Mouse (Mus musculus) ES-Bruce4 (cell line): ENCODE results near the gene Sdk2. TPM values are rescaled to one million over a fixed set of nuclear protein-coding genes. Genes with fewer than 3 reads are reported as not detected.

Experiments used
- H3K27ac ChIP-seq: 2 replicates; pipeline ENCODE4 v1.5.1; 2012; ENCODE audit warnings: low read length, inconsistent platforms; ENCODE audit not compliant: insufficient read depth
- H3K27me3 ChIP-seq: 2 replicates; pipeline ENCODE4 v1.6.1; 2012; ENCODE audit warnings: mild to moderate bottlenecking, low read length, inconsistent platforms; ENCODE audit not compliant: control insufficient read depth, poor library complexity, insufficient read depth, severe bottlenecking
- H3K36me3 ChIP-seq: 2 replicates; pipeline ENCODE4 v1.6.1; 2012; ENCODE audit warnings: inconsistent platforms, mild to moderate bottlenecking, low read length, moderate library complexity; ENCODE audit not compliant: control insufficient read depth, poor library complexity, insufficient read depth, severe bottlenecking
- H3K4me1 ChIP-seq: one replicate; pipeline ENCODE4 v1.8.1; 2011; ENCODE audit warnings: low read length; ENCODE audit not compliant: control insufficient read depth, insufficient read depth
- H3K4me3 ChIP-seq: 2 replicates; pipeline ENCODE4 v1.5.1; 2011; ENCODE audit warnings: low read depth, mild to moderate bottlenecking, low read length
- H3K9ac ChIP-seq: 2 replicates; pipeline ENCODE4 v1.6.1; 2012; ENCODE audit warnings: low read depth, mild to moderate bottlenecking, inconsistent platforms; ENCODE audit not compliant: poor library complexity, severe bottlenecking
- H3K9me3 ChIP-seq: replicated peaks from 2 replicates; pipeline ENCODE4 v1.6.1; 2012; ENCODE audit warnings: mild to moderate bottlenecking, low read length, inconsistent platforms; ENCODE audit not compliant: control insufficient read depth, poor library complexity, insufficient read depth, severe bottlenecking
- CTCF ChIP-seq: IDR thresholded peaks from one replicate; pipeline ENCODE4 v1.8.1; 2011; ENCODE audit warnings: low read depth, low read length
- EP300 ChIP-seq: IDR thresholded peaks from 2 replicates; pipeline ENCODE4 v1.6.1; 2011; ENCODE audit warnings: low read depth, low read length; ENCODE audit not compliant: insufficient read depth
- POLR2A ChIP-seq: IDR thresholded peaks from one replicate; pipeline ENCODE4 v1.8.1; 2011; ENCODE audit warnings: low read length; ENCODE audit not compliant: insufficient read depth
- polyA plus RNA-seq: library from polyadenylated mRNA; stranded (reverse); fragments of >200 nt; gene quantifications from 2 replicates; pipeline ENCODE4 v1.2.4, GENCODE M21; 2011; ENCODE audit warnings: low read depth; ENCODE audit not compliant: missing spikeins, insufficient read depth, insufficient read length

Gene Sdk2
- polyA plus RNA-seq, 1 experiment: 0.87 TPM

DNA sequence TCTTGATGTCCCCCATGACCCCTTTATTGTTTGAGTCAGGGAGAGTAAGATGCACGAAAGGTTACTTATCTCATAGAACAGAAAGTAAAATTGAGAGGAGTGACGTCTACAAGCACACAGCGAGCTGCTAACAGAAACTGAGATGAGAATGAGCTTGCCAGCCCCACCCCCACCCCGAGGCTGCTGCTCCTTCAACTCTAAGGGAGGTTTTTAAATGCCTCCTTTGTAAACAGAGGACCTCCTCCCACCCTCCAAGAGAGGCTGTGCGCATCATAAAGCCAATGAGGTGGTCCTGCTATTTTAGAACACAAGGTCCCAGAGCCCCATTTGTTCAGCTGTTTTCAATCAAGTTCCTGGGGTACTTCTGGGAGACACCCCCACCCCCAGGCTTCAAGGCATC is 303.4 kb downstream of the Sdk2 start:
- H3K4me1 ChIP-seq: peaks cover 6% of the 10 kb centered on the region
- peak overlapping the region; percentile 81 for H3K27ac ChIP-seq
- no peaks in the 10 kb centered on the region for H3K27me3 ChIP-seq
- H3K9ac ChIP-seq: peak overlapping the region; percentile 28; the same call in 1 of the 2 replicates
- H3K9me3 ChIP-seq: no peaks in the 10 kb centered on the region
- peak; percentile 64 for TF ChIP-seq EP300
- TF ChIP-seq CTCF: no peak
- no peaks in the 10 kb centered on the region for H3K36me3 ChIP-seq
- H3K4me3 ChIP-seq: no peak overlapping the region

DNA sequence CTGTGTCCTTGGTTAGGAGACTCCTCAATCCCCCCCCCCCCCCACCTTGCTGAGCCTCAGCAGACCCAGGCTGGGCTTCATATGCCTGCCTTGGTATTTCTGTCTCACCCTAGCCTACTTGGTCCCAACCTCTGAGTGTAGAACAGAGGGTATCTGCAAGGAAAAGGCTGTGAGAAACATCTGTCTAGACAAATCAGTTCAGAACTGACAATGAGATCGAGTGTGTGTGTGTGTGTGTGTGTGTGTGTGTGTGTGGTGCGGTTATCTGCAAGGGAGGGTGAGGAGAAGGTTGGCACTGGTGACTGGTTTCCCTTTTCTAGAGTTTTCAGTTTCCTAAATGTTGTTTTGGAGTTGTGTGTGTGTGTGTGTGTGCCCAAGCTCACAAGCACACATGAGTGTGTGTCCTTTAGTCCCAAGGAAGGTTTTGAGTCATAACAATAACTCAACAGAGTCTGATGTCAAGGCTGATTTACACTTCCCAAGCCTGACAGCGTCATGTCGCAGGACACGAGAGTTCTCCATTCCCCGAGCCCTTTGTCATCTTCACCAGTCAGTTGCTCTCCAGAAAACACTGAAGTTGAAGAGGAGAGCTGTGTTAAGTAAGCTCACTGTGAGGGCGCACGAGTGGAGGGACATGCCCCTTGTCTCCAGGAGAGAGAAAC is 304.6 kb downstream of the Sdk2 start:
- Histone ChIP-seq H3K9ac (no peak overlapping the region), H3K27me3 (no peaks in the 10 kb centered on the region), H3K27ac (no peak overlapping the region), H3K9me3 (no peaks in the 10 kb centered on the region), H3K36me3 (no peaks in the 10 kb centered on the region), H3K4me1 (peaks cover 4% of the 10 kb centered on the region), H3K4me3 (no peak overlapping the region)
- no peak for TF ChIP-seq EP300
- TF ChIP-seq POLR2A: no peak

DNA sequence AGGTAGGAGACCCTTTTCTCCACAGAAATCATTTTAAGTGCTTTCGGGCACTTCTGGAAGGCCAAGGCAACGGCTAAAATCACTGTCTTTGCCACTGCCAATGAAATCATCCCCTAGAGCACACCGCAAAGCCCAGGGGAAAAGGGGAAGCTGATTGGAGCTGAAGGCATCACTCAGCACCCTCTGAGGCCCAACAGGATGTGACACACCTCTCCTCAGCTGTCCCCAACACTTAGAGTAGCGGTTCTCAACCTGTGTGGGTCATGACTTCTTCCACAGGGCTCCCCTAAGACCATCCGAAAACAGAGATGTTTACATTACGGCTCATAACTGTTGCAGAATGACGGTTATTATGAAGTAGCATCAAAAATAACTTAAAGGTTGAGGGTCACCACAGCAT is 305.2 kb downstream of the Sdk2 start:
- Histone ChIP-seq H3K9ac (no peak overlapping the region), H3K4me3 (no peak overlapping the region), H3K27ac (no peak overlapping the region), H3K4me1 (peaks cover 3% of the 10 kb centered on the region), H3K9me3 (no peaks in the 10 kb centered on the region), H3K36me3 (no peaks in the 10 kb centered on the region), H3K27me3 (no peaks in the 10 kb centered on the region)
- TF ChIP-seq POLR2A: no peak
- TF ChIP-seq CTCF: no peak
- TF ChIP-seq EP300: no peak

DNA sequence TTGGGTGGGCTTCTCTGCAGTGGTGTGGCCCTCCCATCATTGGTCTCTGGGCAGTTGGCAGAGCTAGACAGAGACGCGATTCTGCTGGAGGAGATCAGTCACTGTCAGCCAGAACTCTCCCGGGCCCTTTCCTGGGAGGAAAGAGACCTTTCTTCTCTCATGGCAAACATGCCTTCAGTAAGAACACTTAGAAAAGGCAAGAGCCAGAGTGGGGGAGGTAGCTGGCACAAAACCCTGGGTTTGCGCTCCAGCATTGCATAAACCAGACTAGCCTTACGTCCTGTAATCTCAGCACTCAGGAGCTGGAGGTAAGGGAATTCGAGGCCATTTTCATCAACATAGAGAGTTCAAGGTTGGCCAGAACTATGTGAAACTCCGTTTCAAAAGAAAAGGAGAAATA is 306.4 kb downstream of the Sdk2 start:
- Histone ChIP-seq H3K36me3 (no peaks in the 10 kb centered on the region), H3K27ac (no peak overlapping the region), H3K9ac (no peak overlapping the region), H3K4me1 (peaks cover 2% of the 10 kb centered on the region), H3K27me3 (no peaks in the 10 kb centered on the region), H3K4me3 (no peak overlapping the region), H3K9me3 (no peaks in the 10 kb centered on the region)
- TF ChIP-seq POLR2A (no peak), EP300 (no peak), CTCF (no peak)

DNA sequence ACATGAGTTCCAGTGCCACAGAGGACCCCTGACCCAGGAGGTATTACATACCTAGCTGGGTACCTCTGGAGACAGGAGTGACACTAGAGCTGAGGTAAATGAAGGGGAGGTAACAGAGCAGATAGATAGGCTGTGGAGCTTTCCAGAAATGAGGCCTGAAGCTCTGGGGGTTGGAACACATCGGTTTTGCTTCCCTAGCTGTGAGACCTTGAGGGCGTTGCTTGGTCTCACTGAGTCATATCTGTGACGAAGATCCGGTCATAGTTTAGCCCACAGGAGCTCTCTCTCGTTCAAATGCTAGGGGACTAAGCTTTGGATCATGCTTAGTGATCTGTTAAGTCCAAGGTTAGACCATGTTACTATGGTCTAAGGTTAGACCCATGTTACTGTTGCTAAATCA is 308.0 kb downstream of the Sdk2 start:
- no peaks in the 10 kb centered on the region for H3K9me3 ChIP-seq
- H3K4me1 ChIP-seq: peaks cover 2% of the 10 kb centered on the region
- H3K27me3 ChIP-seq: no peaks in the 10 kb centered on the region
- H3K36me3 ChIP-seq: no peaks in the 10 kb centered on the region
- no peak overlapping the region for H3K4me3 ChIP-seq
- TF ChIP-seq POLR2A (no peak), EP300 (no peak), CTCF (no peak)
- H3K9ac ChIP-seq: no peak overlapping the region
- no peak overlapping the region for H3K27ac ChIP-seq

DNA sequence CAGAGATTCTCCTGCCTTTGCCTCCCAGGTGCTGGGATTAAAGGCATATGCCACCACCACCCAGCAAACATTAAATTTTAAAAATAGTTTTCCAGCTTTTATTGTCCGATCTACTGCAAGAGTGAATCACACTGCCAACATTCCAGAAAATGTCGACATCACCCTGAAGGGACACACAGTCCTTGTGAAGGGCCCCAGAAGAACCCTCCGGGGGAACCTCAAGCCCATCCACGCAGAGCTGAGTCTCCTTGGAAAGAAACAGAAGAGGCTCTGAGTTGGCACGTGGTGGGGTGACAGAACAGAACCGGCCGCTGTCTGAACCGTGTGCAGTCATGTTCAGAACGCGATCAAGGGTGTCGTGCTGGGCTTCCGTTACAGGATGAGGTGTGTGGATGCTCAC is 310.3 kb downstream of the Sdk2 start:
- Histone ChIP-seq H3K27ac (no peak overlapping the region), H3K9ac (no peak overlapping the region), H3K36me3 (no peaks in the 10 kb centered on the region), H3K4me3 (no peak overlapping the region), H3K9me3 (no peaks in the 10 kb centered on the region), H3K27me3 (no peaks in the 10 kb centered on the region), H3K4me1 (peaks cover 2% of the 10 kb centered on the region)
- no peak for TF ChIP-seq EP300
- TF ChIP-seq POLR2A: no peak
